Comparison of ENCODE assay signal across 9 mouse cellular contexts in genomic region chr15:25580731-25581130, GRCm38 (mm10). TPM values are rescaled to one million over a fixed set of nuclear protein-coding genes. Genes with fewer than 3 reads are reported as not detected.
DNase-seq lines count a peak whose midpoint lies in the region; ATAC-seq lines count a peak whose summit lies in the region.
"Had no signal": no experiment of that assay in that cellular context is flagged by ENCODE, and none has a peak within 500 bp of the region (broad histone marks: within the 10 kb centered on the region; RNA-seq: fewer than 3 reads in every experiment).

No protein-coding gene starts in this region.

- no peak; the same call in 1 of the 2 replicates for ATAC-seq in limb, embryonic 13.5 days (ENCODE audit: low FRiP score, low read depth)
- no peak for ATAC-seq in cerebellum, adult (ENCODE audit: insufficient number of reproducible peaks, low FRiP score, low TSS enrichment)
- no peak for ATAC-seq in intestine, embryonic 15.5 days

- 0 out of 2 replicates have a peak overlapping the region, but pooled peaks have one; percentile 12 for H3K27ac ChIP-seq in limb, embryonic 13.5 days
- H3K27ac ChIP-seq in intestine, embryonic 15.5 days: no peak overlapping the region
- H3K27ac ChIP-seq: midbrain, embryonic 12.5 days had no signal

- 41% methylated on average over 6 of the region's 6 CpGs for WGBS in limb, embryonic 13.5 days
- 61% methylated on average over 6 of the region's 6 CpGs for WGBS in intestine, embryonic 15.5 days

- H3K4me2 ChIP-seq in limb, embryonic 13.5 days (replicated peaks): no peak overlapping the region
- no peak overlapping the region for H3K4me2 ChIP-seq in intestine, embryonic 15.5 days (replicated peaks)
- H3K4me2 ChIP-seq: midbrain, embryonic 12.5 days had no signal

- H3K9ac ChIP-seq in limb, embryonic 13.5 days: no peak overlapping the region
- no peak overlapping the region for H3K9ac ChIP-seq in intestine, embryonic 15.5 days
- H3K9ac ChIP-seq: midbrain, embryonic 12.5 days had no signal

- DNase-seq in gastrocnemius, adult 18-20 months (ENCODE audit: low spot score): peak; percentile 12
- no peak for DNase-seq in gastrocnemius, postnatal 4 days (ENCODE audit: low spot score in 2 of 2)
- peak; percentile 58 for DNase-seq in adipocyte (ENCODE audit: low spot score)
- DNase-seq in gastrocnemius, postnatal 25 days: peak; percentile 64
- DNase-seq in cerebellum, postnatal 36 days: no peak

- H3K36me3 ChIP-seq in limb, embryonic 13.5 days: no peaks in the 10 kb centered on the region
- H3K36me3 ChIP-seq in intestine, embryonic 15.5 days: no peaks in the 10 kb centered on the region
- H3K36me3 ChIP-seq: midbrain, embryonic 12.5 days had no signal

- H3K9me3 ChIP-seq in limb, embryonic 13.5 days: no peaks in the 10 kb centered on the region
- H3K9me3 ChIP-seq in intestine, embryonic 15.5 days: no peaks in the 10 kb centered on the region
- H3K9me3 ChIP-seq: midbrain, embryonic 12.5 days had no signal

- H3K4me3 ChIP-seq in limb, embryonic 13.5 days: no peak overlapping the region
- no peak overlapping the region for H3K4me3 ChIP-seq in intestine, embryonic 15.5 days (replicated peaks)
- H3K4me3 ChIP-seq: midbrain, embryonic 12.5 days had no signal

- peaks cover 20% of the 10 kb centered on the region for H3K4me1 ChIP-seq in limb, embryonic 13.5 days
- H3K4me1 ChIP-seq in intestine, embryonic 15.5 days (replicated peaks): 0 out of 2 replicates have a peak, but pooled peaks cover 2% of the 10 kb centered on the region

- H3K27me3 ChIP-seq in limb, embryonic 13.5 days: no peaks in the 10 kb centered on the region
- H3K27me3 ChIP-seq in intestine, embryonic 15.5 days (replicated peaks): no peaks in the 10 kb centered on the region
- H3K27me3 ChIP-seq: midbrain, embryonic 12.5 days had no signal

RNA-seq across cellular contexts. Expression of gene Myo10, which starts 41.6 kb away (rescaled TPM):
- 10 to 100 TPM; 49.7 to 59.3 TPM for total RNA-seq in gastrocnemius, adult 18-20 months (2021)
- 10 to 100 TPM; 71.0 to 72.9 TPM for total RNA-seq in gastrocnemius, postnatal 4 days (2021)
- 10 to 100 TPM; 36.3 to 50.5 TPM for total RNA-seq in gastrocnemius, postnatal 25 days (2021)
- 30.3 and 32.3 TPM in 2 replicates for polyA plus RNA-seq in limb, embryonic 13.5 days (2015; fragmentation: Nextera tagmentation; extraction: Ambion mirVana)
- polyA plus RNA-seq in intestine, embryonic 15.5 days (2015; fragmentation: Nextera tagmentation; extraction: Ambion mirVana): 23.9 and 25.3 TPM in 2 replicates

Comparison
In these comparisons a context has a peak if more than half of its experiments do, and no peak if none do; other contexts are left out.
1. DNase-seq: peak in gastrocnemius, adult 18-20 months (single experiment), adipocyte (single experiment) and gastrocnemius, postnatal 25 days (single experiment); none in gastrocnemius, postnatal 4 days (0 of 2) and cerebellum, postnatal 36 days (0 of 2).